In the genomic region with DNA sequence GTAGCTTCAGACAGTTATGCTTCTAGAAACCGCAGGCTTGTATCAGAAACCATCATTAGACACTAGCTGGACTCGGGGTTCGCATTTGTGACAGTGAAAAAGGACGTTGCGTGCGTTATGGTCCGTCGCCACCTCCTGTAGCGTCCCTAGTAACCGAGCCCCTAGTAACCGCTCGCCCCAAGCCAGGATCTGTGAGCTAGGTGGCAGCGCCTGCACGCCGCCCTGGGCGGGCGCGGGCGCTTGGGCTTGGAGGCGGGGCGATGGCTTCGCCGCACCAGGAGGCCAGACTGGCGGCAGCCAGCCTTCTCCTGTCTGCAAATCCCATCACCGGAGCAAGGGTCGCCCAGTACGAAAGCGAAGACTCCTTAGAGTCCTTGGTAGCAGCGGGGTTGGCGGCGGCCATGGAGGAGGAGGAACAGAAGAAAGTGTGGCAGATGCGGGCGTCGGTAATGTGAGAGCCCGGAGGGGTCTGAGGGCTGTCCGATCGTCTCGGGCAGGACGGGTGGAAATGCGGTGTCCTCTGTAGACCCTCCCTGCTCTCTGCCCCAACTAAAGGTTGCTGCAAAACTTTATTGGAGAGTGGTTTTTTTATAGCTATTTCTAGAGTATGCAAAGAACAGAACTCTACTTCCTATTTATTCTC, we compare ENCODE assay signal across 8 mouse cellular contexts. TPM values are rescaled to one million over a fixed set of nuclear protein-coding genes. Genes with fewer than 3 reads are reported as not detected.
A peak's percentile ranks its signal among the peaks of the same experiment; 100 is the strongest.
DNase-seq lines count a peak whose midpoint lies in the region; ATAC-seq lines count a peak whose summit lies in the region.

No protein-coding gene starts in this region.

- H3K27ac ChIP-seq in hindbrain, embryonic 14.5 days: peak overlapping the region; percentile 97

- peak overlapping the region; percentile 66 for H3K4me2 ChIP-seq in hindbrain, embryonic 14.5 days (replicated peaks)

- 0 out of 2 replicates have a peak, but pooled peaks cover 4% of the 10 kb centered on the region for H3K4me1 ChIP-seq in hindbrain, embryonic 14.5 days (replicated peaks; ENCODE audit: control insufficient read depth, insufficient read depth, low read length)

- peak overlapping the region; percentile 73 for H3K9ac ChIP-seq in hindbrain, embryonic 14.5 days

- H3K36me3 ChIP-seq in hindbrain, embryonic 14.5 days (replicated peaks; ENCODE audit: control insufficient read depth, insufficient read depth): peaks cover 22% of the 10 kb centered on the region

- DNase-seq in R1 (ENCODE audit: low read depth, low spot score): peak; percentile 92
- peak; percentile 87 to 90 for DNase-seq in cerebellum, postnatal 14 days
- peak; percentile 71 for DNase-seq in frontal cortex, postnatal 14 days (ENCODE audit: low spot score in 2 of 2)
- DNase-seq in hindbrain, embryonic 14.5 days (ENCODE audit: low spot score): peak; percentile 87
- peak; percentile 75 for DNase-seq in left cerebral cortex, adult 11 months (ENCODE audit: low spot score)
- peak; percentile 86 for DNase-seq in lung, postnatal 36 days
- DNase-seq in retina, embryonic 14.5 days (ENCODE audit: low spot score): peak; percentile 95
- DNase-seq in thymus, postnatal 36 days: peak; percentile 65 to 74

- no peaks in the 10 kb centered on the region for H3K27me3 ChIP-seq in hindbrain, embryonic 14.5 days (ENCODE audit: control insufficient read depth, insufficient read depth, low read length)

- peak overlapping the region; percentile 54 for H3K4me3 ChIP-seq in hindbrain, embryonic 14.5 days (replicated peaks; ENCODE audit: low read length)

- no peaks in the 10 kb centered on the region for H3K9me3 ChIP-seq in hindbrain, embryonic 14.5 days (ENCODE audit: control insufficient read depth, low read length)

- WGBS in hindbrain, embryonic 14.5 days: under 1% methylated on average over 40 of the region's 40 CpGs

- peak; percentile 94 for ATAC-seq in hindbrain, embryonic 14.5 days (ENCODE audit: low FRiP score)

RNA-seq across cellular contexts. Expression of a gene that starts 1.0 kb away (rescaled TPM):
- polyA plus RNA-seq in hindbrain, embryonic 14.5 days (2014; fragmentation: Nextera tagmentation; extraction: Ambion mirVana): 5.7 and 9.0 TPM in 2 replicates

RNA-seq across cellular contexts. Expression of a gene that starts 18.0 kb away (rescaled TPM):
- 317 and 326 TPM in 2 replicates for polyA plus RNA-seq in hindbrain, embryonic 14.5 days (2014; fragmentation: Nextera tagmentation; extraction: Ambion mirVana)

RNA-seq across cellular contexts. Expression of a gene that starts 26.1 kb away (rescaled TPM):
- polyA plus RNA-seq in hindbrain, embryonic 14.5 days (2014; fragmentation: Nextera tagmentation; extraction: Ambion mirVana): 247 and 282 TPM in 2 replicates

RNA-seq across cellular contexts. Expression of a gene that starts 26.4 kb away (rescaled TPM):
- polyA plus RNA-seq in hindbrain, embryonic 14.5 days (2014; fragmentation: Nextera tagmentation; extraction: Ambion mirVana): 3.2 and 4.3 TPM in 2 replicates

RNA-seq across cellular contexts. Expression of a gene that starts 36.5 kb away (rescaled TPM):
- 8.2 and 8.5 TPM in 2 replicates for polyA plus RNA-seq in hindbrain, embryonic 14.5 days (2014; fragmentation: Nextera tagmentation; extraction: Ambion mirVana)

Comparison
In these comparisons a context has a peak if more than half of its experiments do, and no peak if none do; other contexts are left out.
1. Peak in every context shown above with its lines: DNase-seq, ATAC-seq, H3K4me3 ChIP-seq and H3K27ac ChIP-seq.